Mouse (Mus musculus) cerebellum, postnatal 4 days (tissue): ENCODE data around the gene Ncam1.

ENCODE experiments used
- DNase-seq, 2 experiments: peaks; one replicate each; pipeline ENCODE4 v3.0.0; 2022; ENCODE audit warnings: low spot score in 2 of 2, mixed read lengths in 1 of 2

Ncam1 gene

GRCm38 (mm10) chr9:49798806-49799205, at the start of gene Ncam1:
TSS of gene Ncam1 (minus strand) at chr9:49798925.
- DNase-seq: peak; percentile 87 to 93

DNA sequence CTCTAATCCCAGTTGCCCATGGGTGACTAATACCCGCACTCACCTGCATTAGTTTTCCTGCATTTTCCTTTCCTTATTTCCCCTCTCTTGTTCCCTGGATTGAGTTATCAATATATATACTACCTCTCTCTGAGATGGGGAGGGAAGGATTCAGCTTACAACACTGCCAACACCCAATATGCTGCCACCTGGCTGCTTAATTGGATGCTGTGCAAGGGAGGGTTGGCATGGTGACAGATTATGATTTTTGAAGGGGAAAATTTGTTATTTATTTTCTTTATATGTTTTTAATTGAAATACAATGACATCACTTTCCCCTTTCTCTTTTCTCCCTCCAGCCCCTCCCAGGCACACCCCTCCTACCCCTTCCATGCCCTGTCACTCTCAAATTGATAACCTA, 35.3 kb upstream of the Ncam1 start:
- no peak for DNase-seq

GRCm38 (mm10) chr9:49827671-49828070, 28.9 kb upstream of the Ncam1 start:
- no peak for DNase-seq

GRCm38 (mm10) chr9:49816115-49816650, 17.5 kb upstream of the Ncam1 start:
- no peak for DNase-seq

- DNase-seq: no peak
Observed at GRCm38 (mm10) chr9:49814442-49814841, 15.7 kb upstream of the Ncam1 start.

DNA sequence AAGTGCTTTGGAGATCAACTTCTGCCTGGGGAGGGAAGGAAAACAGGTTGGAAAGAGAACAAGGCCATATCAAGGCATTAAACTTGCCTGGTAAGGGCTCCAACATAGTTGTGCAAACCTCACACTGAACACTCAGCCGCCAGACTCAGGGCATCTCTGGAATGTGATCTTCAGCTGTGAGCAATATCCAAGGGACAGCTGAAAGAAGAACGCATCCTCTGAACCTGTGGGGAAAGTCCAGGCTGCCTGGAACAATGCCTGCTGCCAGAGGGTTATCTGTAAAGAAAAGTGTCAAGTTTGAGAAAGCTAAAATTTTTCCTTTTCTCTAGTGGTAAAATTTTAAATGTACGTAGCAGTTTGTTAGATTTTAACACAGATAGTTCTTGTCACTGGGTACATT, 4.5 kb upstream of the Ncam1 start:
- DNase-seq: no peak

GRCm38 (mm10) chr9:49797821-49798571, 729 bp downstream of the Ncam1 start:
- DNase-seq: peak; percentile 59 to 82

- DNase-seq: no peak
Observed at GRCm38 (mm10) chr9:49797508-49797820, 1.3 kb downstream of the Ncam1 start.

- peak; percentile 49 to 72 for DNase-seq
Observed at GRCm38 (mm10) chr9:49796618-49797507, 1.9 kb downstream of the Ncam1 start.

DNA sequence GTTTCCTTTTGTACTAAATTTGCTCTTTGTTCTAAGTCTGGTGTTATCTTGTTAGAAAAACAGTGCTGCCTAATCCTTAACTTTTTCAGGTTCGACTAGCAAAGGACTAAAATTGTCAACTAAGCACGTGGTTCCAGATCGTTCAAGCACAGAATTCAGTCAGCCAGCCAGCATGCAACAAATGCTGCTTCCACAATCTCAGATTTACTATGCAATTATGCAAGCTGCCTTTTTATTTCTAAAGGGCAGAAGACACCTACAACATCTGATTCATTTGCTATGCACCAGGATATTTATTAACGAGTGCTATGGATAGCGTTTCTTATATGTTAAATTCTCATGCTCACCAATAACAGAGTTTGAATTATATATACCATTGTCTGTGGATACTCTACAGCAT, 2.8 kb downstream of the Ncam1 start:
- DNase-seq: no peak

GRCm38 (mm10) chr9:49793987-49794550, 4.7 kb downstream of the Ncam1 start:
- no peak for DNase-seq

DNA sequence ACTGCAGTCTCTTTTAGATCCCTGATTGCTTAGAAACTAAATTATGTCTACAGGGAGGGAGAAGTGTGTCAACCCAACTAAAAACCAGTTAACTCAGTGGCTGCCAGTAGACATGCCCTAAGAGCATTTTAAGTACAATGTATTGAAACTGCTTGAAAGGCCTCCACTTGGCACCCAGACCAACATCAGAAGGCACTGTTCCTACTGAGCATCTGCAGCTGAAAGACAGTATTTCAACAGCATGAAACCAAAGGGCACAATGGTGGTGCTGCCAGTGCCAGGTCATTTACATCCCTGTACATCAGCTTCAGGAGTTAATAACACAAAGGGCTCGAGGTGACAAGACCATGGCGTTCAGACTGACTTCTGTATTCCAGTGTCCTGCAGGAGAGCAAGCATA, 5.5 kb downstream of the Ncam1 start:
- DNase-seq: no peak

- DNase-seq: no peak
Observed at GRCm38 (mm10) chr9:49792646-49793045, 6.1 kb downstream of the Ncam1 start.

- no peak for DNase-seq
Observed at GRCm38 (mm10) chr9:49781016-49781772, 17.5 kb downstream of the Ncam1 start.

GRCm38 (mm10) chr9:49777015-49777637, 21.6 kb downstream of the Ncam1 start:
- DNase-seq: no peak

- no peak for DNase-seq
Observed at GRCm38 (mm10) chr9:49766634-49767033, 32.1 kb downstream of the Ncam1 start.

DNA sequence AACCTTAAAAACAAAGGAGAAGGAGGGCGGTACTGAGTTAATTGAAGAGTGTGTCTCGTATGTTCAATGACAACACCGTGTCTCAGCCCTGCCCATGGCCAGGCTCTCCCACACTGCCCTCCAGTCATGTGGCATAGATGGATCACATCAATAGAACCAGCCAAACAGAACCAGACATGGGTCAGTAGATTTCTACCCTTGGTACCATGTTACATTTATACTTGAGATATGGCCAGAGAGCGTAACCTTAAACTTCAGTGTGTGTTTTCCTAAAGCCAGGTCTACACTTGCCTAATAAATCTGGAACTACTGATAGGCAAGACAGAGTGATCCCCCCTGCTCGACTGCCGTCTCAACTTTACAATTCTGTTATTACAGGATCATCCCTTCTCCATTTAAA, 38.2 kb downstream of the Ncam1 start:
- DNase-seq: no peak

- DNase-seq: peak in 1 of 2 experiments; percentile 60
Observed at GRCm38 (mm10) chr9:49758436-49758835, 40.3 kb downstream of the Ncam1 start.

DNA sequence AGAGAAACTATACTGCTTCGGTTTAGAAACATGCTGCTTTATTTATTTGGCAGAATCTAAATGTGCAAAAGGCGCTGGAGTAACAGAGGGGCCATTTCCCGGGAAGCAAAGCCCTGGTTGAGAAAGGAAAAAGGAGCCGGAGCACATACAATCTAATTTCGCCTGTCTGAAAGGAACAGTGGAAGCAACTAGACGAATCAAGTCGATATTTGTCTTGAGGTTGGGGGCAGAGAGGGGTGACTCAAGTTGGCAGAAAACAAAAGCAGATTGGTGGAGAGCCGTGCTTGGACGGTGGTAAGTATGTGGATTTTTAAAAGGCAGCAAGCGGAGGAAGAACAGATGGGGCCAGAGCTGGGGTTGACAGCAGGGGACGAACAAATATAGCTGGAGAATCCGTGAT, 40.7 kb downstream of the Ncam1 start:
- DNase-seq: peak in 1 of 2 experiments; percentile 22

DNA sequence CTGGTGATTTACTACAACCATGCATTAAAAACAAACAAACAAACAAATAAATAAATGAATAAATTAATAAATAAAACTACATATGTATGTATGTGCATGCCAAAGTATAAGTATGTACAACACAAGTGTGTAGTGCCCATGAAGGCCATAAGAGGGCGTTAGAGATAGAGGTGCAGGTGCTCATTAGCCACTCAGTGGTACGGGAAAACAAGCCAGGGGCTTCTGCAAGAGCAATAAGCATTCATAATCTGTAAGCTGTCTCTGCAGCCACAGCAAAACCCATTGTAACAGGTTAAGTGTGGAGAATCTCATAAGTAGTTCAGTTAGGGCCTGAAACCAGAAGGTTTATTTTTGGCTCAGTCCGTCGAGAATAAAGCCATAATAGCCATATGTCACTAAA, 41.1 kb downstream of the Ncam1 start:
- peak in 1 of 2 experiments; percentile 25 for DNase-seq

DNA sequence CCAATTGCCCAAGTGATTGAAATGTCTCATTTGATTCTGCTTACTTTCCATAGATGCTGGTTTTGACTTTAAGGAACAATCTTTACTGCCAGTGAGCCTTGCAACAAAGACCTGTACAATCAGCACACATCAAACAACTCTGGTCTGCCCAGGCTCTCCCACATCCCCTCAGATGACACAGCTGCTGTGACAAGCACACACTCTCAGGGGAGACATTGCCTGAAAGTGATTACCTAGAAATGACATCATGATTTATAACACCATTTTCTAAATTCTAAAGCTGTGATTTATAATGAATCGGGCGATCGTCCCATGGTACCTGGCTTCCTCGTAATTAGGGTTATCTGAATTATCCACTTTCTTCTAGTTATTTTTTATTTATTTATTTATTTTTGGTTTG, 42.0 kb downstream of the Ncam1 start:
- no peak for DNase-seq
